Mouse (Mus musculus) lung, postnatal 0 days (tissue): ENCODE results near the gene Tle3. TPM values are rescaled to one million over a fixed set of nuclear protein-coding genes. Genes with fewer than 3 reads are reported as not detected.

Experiments
- ATAC-seq: fragments of 200-750 bp; cut with Nextera tagmentation; 2 replicates; pipeline ENCODE4 v1.8.0; 2017; ENCODE audit warnings: moderate library complexity
- DNase-seq: peaks from one replicate; pipeline ENCODE4 v3.0.0-alpha.2; 2016; ENCODE audit warnings: low spot score
- H3K27ac ChIP-seq: fragments of 300-500 bp; sonication (generic); 2 replicates; pipeline ENCODE4 v1.5.1; 2014; ENCODE audit warnings: antibody characterized with exemption, mild to moderate bottlenecking, low read length, mixed read lengths
- H3K27me3 ChIP-seq: fragments of 300-500 bp; sonication (generic); replicated peaks from 2 replicates; pipeline ENCODE4 v1.6.1; 2014; ENCODE audit warnings: low read length, mixed read lengths; ENCODE audit not compliant: insufficient read depth
- H3K36me3 ChIP-seq: fragments of 300-500 bp; sonication (generic); 2 replicates; pipeline ENCODE4 v1.6.1; 2014; ENCODE audit warnings: low read length, mixed read lengths; ENCODE audit not compliant: insufficient read depth
- H3K4me1 ChIP-seq: fragments of 300-500 bp; sonication (generic); 2 replicates; pipeline ENCODE4 v1.6.1; 2014; ENCODE audit warnings: antibody characterized with exemption, low read depth, low read length, mixed read lengths; ENCODE audit not compliant: insufficient read depth
- H3K4me2 ChIP-seq: fragments of 300-500 bp; sonication (generic); replicated peaks from 2 replicates; pipeline ENCODE4 v1.6.1; 2014; ENCODE audit warnings: low read depth, mild to moderate bottlenecking, low read length, moderate library complexity, mixed read lengths
- H3K4me3 ChIP-seq: fragments of 300-500 bp; sonication (generic); 2 replicates; pipeline ENCODE4 v1.5.1; 2014; ENCODE audit warnings: low read depth, low read length
- H3K9ac ChIP-seq: fragments of 300-500 bp; sonication (generic); replicated peaks from 2 replicates; pipeline ENCODE4 v1.6.1; 2014; ENCODE audit warnings: low read depth, mild to moderate bottlenecking
- H3K9me3 ChIP-seq: fragments of 300-500 bp; sonication (generic); 2 replicates; pipeline ENCODE4 v1.6.1; 2016; ENCODE audit warnings: low read length, mixed read lengths
- CTCF ChIP-seq: IDR thresholded peaks from 2 replicates; pipeline ENCODE4 v1.5.1; 2016; ENCODE audit warnings: antibody characterized with exemption, mild to moderate bottlenecking
- EP300 ChIP-seq: IDR thresholded peaks from 2 replicates; pipeline ENCODE4 v1.6.1; 2016; ENCODE audit warnings: antibody characterized with exemption, mild to moderate bottlenecking, control low read depth
- WGBS: fragments of 180-500 bp; shearing (Covaris S2); extraction: QIAGEN DNeasy Blood & Tissue Kit; methylation state at CpG from one replicate; pipeline ENCODE4 v1.1.7; 2014; 5-methylcytosine and 5-hydroxymethylcytosine counted together
- polyA plus RNA-seq: library from polyadenylated mRNA; unstranded; fragments of >200 nt; fragmentation: Nextera tagmentation; extraction: Ambion mirVana; gene quantifications from 2 replicates; pipeline ENCODE4 v1.2.1, GENCODE M21; 2015

Gene Tle3
- polyA plus RNA-seq, 1 experiment from 2014 or later: 16.2 TPM

DNA sequence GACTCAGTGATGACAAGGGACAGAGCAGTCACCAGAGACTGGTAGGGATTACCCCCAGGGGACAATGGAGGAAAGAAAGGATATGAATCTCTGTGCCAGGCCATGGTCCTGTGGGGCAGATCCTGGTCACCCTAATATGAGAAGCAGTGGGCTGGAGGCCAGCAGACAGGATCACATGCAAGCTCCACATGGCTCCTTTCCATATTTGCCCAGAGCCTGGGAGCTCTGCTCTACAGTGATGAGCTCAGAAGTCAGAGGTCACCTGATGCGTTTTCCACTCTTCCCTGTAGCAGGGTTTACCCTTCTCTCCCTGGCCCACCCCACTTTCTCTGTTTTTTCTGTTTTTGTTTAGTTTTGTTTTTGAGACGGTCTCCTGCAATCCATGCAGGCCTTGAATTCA, 63.9 kb downstream of the Tle3 start:
- no peaks in the 10 kb centered on the region for H3K9me3 ChIP-seq
- H3K9ac ChIP-seq: no peak overlapping the region
- peak; percentile 22 for DNase-seq
- TF ChIP-seq EP300 (no peak), CTCF (no peak)
- 61% methylated on average over 2 of the region's 2 CpGs for WGBS
- H3K4me2 ChIP-seq: no peak overlapping the region
- H3K36me3 ChIP-seq: no peaks in the 10 kb centered on the region
- no peak for ATAC-seq
- H3K4me1 ChIP-seq: no peaks in the 10 kb centered on the region
- H3K27ac ChIP-seq: no peak overlapping the region
- H3K4me3 ChIP-seq: no peak overlapping the region
- H3K27me3 ChIP-seq: peaks cover 33% of the 10 kb centered on the region

DNA sequence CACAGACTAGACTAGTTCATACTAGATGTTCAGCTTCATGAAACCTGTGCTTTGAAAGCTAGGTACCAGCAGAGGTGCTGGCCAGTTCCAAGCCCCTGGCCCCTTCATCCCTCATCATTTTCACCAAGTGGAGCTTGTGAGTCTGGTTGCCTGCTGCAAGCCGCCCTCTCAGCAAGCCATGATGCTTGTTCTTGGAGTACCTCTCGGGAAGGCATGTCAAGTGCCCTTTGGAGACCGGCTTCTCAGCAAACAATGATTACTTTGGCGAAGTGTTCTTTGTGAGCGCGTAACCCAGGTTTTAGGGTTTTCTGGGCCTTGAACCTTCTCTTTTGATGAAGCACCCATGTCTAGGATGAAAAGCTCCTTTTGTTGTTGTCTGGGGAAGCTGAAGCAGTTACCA, 64.6 kb downstream of the Tle3 start:
- H3K27me3 ChIP-seq: peaks cover 37% of the 10 kb centered on the region
- no peak overlapping the region for H3K4me3 ChIP-seq
- no peak overlapping the region for H3K9ac ChIP-seq
- no peak overlapping the region for H3K4me2 ChIP-seq
- DNase-seq: peak; percentile 80
- no peaks in the 10 kb centered on the region for H3K4me1 ChIP-seq
- WGBS: 57% methylated on average over 6 of the region's 6 CpGs
- ATAC-seq: 0 out of 2 replicates have a peak, but pooled peaks have one; percentile 31
- no peaks in the 10 kb centered on the region for H3K9me3 ChIP-seq
- no peaks in the 10 kb centered on the region for H3K36me3 ChIP-seq
- no peak for TF ChIP-seq EP300
- TF ChIP-seq CTCF: no peak
- H3K27ac ChIP-seq: no peak overlapping the region

DNA sequence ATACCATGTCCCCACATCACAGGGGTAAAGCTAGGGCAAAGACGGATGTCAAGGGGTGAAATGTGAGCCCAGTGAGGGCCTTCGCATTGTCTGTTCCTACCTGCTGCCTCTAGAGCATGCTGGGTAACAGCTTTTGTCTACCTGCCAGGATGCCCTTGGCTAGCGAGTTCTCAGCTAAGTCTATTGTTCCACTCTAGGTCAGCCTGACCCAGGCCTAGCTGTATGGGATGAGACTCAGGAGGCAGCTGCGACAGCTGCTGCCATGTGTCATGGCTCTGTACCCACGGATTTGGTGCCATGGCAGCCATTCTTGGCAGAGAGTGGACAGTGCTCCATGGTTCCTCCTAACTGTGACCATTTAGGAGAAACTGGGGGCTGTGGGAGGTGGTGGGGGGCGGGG, 66.9 kb downstream of the Tle3 start:
- H3K9me3 ChIP-seq: no peaks in the 10 kb centered on the region
- H3K4me2 ChIP-seq: no peak overlapping the region
- H3K4me3 ChIP-seq: no peak overlapping the region
- TF ChIP-seq CTCF (no peak), EP300 (no peak)
- 71% methylated on average over 6 of the region's 6 CpGs for WGBS
- H3K27me3 ChIP-seq: peaks cover 34% of the 10 kb centered on the region
- H3K27ac ChIP-seq: no peak overlapping the region
- ATAC-seq (no peak), DNase-seq (no peak)
- H3K9ac ChIP-seq: no peak overlapping the region
- H3K4me1 ChIP-seq: no peaks in the 10 kb centered on the region
- no peaks in the 10 kb centered on the region for H3K36me3 ChIP-seq

DNA sequence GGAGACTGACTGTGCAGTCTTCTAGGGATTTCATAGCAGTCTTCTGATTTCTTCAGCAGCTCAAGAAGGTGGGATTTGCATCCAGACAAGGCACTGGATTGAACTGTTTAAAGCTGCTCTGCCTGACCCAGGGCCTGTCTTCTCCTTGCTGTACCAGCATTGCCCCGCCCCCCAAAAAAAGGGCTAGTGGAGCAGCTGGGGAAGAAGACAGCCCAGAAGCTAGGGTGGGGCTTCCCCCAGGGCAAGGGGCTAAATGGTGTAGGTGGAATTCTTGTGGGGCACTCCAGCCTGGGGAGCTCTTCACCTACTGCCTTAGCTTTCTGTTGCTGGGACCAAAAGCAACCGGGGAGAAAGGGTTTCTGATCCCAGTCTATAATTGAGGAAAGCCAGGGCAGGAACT, 67.8 kb downstream of the Tle3 start:
- no peaks in the 10 kb centered on the region for H3K4me1 ChIP-seq
- peaks cover 32% of the 10 kb centered on the region; the same call in 1 of the 2 replicates for H3K27me3 ChIP-seq
- no peak overlapping the region for H3K4me3 ChIP-seq
- 77% methylated on average over 2 of the region's 2 CpGs for WGBS
- H3K9me3 ChIP-seq: no peaks in the 10 kb centered on the region
- no peak overlapping the region for H3K4me2 ChIP-seq
- ATAC-seq (no peak), DNase-seq (no peak)
- no peak overlapping the region for H3K27ac ChIP-seq
- TF ChIP-seq CTCF: no peak
- TF ChIP-seq EP300: no peak
- no peaks in the 10 kb centered on the region for H3K36me3 ChIP-seq
- no peak overlapping the region for H3K9ac ChIP-seq

DNA sequence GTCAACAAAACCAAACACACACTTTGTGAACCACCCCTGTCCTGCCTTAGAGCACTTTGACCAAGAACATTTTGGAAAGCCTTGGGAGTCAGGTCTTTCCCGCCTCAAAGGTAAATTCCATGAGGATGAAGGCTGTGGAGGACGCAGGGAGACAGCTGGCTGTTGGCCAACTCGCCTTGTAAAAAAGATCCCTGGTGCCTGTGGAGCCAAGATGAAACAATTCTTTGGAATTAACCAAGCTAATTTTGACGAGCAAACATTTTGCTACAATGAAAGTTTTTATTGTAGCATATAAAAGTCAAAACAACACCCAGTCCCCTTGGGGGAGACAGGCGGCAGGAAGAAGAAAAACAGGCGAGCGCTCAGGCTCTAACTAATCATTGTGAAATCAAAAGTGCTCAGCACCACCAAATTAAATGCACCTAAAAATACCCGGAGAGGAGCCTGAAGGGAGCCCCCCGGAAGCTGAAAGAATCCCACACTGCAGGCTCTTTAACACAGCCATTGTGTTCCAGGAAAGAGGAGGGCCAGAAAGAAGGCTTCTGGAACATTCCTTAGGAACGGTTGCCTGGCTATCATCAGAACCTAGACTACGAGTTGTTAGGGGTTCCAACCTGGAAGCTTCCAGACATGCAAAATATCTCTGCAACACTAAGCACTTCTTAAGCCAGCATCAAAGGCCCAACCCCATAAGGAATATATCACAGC, 69.2 kb downstream of the Tle3 start:
- no peaks in the 10 kb centered on the region for H3K4me1 ChIP-seq
- DNase-seq: peak; percentile 31
- 32% methylated on average over 11 of the region's 11 CpGs for WGBS
- H3K36me3 ChIP-seq: no peaks in the 10 kb centered on the region
- H3K4me2 ChIP-seq: no peak overlapping the region
- H3K4me3 ChIP-seq: no peak overlapping the region
- peaks cover 32% of the 10 kb centered on the region; the same call in 1 of the 2 replicates for H3K27me3 ChIP-seq
- no peak overlapping the region for H3K9ac ChIP-seq
- no peak for ATAC-seq
- H3K27ac ChIP-seq: no peak overlapping the region
- no peak for TF ChIP-seq CTCF
- TF ChIP-seq EP300: no peak
- H3K9me3 ChIP-seq: no peaks in the 10 kb centered on the region

DNA sequence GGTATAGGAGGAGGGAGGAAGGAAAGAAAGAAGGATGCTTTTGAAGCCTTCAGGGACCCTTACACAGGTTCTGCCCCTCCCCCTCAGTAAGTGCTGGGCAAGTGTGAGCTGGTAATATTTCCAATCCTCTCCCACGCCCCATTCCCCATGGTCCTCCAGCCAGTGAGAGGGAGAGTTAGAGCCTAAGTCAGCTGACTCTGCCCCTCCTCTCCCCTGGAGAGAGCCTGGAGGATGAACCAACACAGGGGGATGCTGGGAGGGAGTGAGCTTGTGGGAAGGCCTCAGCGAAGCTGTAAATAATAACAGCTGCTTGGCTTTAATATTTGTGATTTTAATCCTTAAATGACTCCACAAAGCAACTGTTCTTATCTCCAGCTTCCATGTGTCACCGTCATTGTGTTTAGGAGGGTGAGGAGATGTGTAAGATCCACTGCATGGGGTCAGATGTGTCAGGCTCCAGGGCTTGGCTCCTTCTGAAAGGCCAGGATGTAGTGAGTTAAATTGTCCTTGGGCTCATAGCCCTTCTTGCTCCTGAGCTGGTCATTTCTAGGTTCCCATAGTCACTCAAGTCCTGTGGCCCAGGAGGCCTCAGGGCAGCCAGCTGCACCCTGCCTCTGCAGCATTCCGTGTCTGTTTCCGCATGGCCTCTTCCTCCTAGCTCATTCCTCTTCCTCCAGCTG, 70.9 kb downstream of the Tle3 start:
- 53% methylated on average over 5 of the region's 5 CpGs for WGBS
- ATAC-seq (no peak), DNase-seq (no peak)
- no peak for TF ChIP-seq CTCF
- no peak for TF ChIP-seq EP300
- Histone ChIP-seq H3K4me1 (no peaks in the 10 kb centered on the region), H3K4me2 (no peak overlapping the region), H3K9me3 (no peaks in the 10 kb centered on the region), H3K4me3 (no peak overlapping the region), H3K27ac (no peak overlapping the region), H3K27me3 (peaks cover 27% of the 10 kb centered on the region; the same call in 1 of the 2 replicates), H3K36me3 (no peaks in the 10 kb centered on the region), H3K9ac (no peak overlapping the region)
